Mouse (Mus musculus) layer of hippocampus, postnatal 25 days (tissue): ENCODE measurements around the gene Rhou. TPM values are rescaled to one million over a fixed set of nuclear protein-coding genes. Genes with fewer than 3 reads are reported as not detected.
"Not testable (repeated sequence)": the region's sequence is repeated elsewhere in the genome, so short reads cannot be mapped to it uniquely, and the experiment has no call there.

Source experiments
- DNase-seq, 2 experiments: peaks; one replicate each; pipeline ENCODE4 v3.0.0; 2022; ENCODE audit warnings: mixed read lengths in 2 of 2, low spot score in 1 of 2; ENCODE audit errors: extremely low spot score in 1 of 2
- total RNA-seq, 2 experiments: library from RNA; stranded (reverse); gene quantifications; 2 replicates each; pipeline ENCODE4 v1.2.3; 2021

Rhou gene
- total RNA-seq, result 10 to 100 TPM; 36.3 to 44.0 TPM

DNA sequence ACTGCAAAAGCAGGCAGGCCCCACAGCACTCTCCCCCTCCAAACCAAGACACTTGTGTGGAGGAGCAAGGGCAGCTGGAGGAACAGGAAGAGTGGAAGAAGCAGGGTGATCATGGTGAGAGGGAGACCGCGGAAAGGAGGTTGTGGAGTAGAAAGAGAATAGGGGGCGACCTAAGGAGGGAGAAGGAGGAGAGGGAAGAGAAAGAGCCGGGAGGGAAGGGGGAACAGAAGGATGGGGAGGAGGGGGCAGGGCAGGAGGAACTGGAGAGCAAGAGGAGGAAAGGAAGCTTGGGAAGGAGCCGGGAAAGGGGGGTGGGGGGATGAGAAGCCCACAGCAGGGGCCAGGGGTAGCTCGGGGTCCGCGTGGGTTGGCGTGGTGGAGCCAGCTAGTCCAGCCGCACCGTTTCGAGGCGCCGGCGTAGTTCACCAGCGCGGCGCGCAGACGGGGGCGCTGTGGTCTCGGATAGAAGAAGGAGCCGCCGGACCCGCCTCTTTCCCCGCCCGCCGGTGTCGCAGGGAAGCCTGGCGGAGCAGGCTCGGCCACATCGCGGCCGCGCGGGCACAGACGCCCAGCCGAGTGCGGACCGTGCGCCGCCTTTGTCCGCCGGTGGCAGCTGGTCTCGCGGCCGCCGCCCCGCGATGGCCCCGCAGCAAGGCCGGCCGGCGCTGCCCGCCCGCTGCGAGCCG lies at the start of gene Rhou:
Gene Rhou (plus strand): TSS at position 622 of the 686 bp plus-strand sequence.
- peak; percentile 85 to 92 for DNase-seq

DNA sequence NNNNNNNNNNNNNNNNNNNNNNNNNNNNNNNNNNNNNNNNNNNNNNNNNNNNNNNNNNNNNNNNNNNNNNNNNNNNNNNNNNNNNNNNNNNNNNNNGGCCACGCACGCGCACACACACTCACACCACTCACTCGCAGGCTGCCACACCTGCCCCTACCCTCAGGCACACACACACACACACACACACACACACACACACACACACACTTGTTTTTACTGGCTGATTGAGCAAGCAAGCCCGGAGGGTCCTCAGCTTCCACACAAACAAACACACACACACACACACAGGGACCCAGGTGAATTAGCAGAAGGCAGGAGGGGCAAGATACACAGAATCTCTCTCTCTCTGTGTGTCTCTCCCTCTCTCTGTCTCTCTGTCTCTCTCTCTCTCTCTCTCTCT lies 41.1 kb upstream of the Rhou start:
- not testable (repeated sequence) for DNase-seq

DNA sequence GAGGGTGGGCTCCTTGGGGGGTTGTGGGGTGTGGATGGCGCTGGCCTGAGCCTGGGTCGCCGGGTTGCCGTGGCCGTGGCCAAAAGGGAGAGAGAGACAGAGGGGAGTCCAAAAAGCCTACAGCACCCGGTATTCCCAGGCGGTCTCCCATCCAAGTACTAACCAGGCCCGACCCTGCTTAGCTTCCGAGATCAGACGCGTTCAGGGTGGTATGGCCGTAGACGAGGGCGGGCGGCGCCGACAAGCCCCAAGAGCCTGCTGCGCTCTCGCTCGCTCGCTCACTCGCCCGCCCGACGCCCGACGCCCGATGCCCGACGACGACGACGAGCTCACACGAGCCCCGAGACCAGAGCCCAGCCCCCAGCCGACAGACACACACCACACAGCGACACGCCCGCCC lies 30.2 kb upstream of the Rhou start:
- DNase-seq, result not testable (repeated sequence)

DNA sequence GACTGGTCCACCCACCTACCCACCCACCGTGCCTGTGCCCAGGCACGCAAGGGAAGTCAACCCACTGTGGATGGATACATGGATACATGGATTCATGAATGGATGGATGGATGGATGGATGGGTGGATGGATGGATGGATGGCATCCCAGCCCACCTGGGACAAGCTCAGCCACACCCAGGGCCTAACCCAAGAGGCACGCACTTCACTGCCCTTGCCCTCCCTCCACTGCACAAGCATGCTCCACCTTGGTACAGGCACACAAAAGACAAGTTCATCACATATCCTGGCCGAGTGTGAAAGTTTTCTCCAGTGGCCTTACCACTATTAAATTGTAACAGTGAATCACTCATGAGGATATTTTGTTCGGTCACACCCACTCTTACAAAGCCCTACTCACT lies 29.5 kb upstream of the Rhou start:
- no peak for DNase-seq

DNA sequence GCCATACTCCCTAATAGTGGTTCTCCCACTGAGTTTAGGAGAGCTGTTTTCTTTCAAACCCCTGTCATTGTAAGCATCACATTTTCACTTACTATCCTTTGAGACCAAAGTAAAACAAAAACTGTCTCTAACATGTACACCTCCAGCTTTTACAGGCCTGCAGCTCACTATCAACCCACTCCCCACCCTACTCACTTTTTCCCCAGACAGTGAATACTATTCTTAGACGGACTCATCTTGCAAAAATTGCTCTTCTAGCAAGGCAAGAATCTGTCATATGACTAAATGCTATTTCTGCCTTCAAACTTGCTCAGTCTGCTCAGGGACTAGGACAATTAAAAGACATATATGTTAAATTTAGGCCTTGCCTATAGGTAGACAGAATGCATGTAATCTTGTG lies 29.0 kb upstream of the Rhou start:
- DNase-seq, result no peak

DNA sequence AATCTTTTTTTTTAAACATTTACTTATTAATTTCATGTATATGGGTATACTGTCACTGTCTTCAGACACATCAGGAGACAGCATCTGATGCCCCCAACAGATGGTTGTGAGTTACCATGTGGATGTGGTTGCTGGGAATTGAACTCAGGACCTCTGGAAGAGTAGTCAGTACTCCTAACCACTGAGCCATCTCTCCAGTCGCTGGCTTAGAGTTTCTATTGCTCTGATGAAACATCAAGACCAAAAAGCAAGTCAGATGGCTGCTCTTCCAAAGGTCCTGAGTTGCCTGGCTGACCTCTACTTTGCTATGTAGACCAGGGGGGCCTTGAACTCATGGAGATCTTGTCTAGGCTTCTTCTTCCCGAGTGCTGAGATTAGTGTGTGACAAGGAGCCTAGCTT lies 28.0 kb upstream of the Rhou start:
- no peak for DNase-seq

DNA sequence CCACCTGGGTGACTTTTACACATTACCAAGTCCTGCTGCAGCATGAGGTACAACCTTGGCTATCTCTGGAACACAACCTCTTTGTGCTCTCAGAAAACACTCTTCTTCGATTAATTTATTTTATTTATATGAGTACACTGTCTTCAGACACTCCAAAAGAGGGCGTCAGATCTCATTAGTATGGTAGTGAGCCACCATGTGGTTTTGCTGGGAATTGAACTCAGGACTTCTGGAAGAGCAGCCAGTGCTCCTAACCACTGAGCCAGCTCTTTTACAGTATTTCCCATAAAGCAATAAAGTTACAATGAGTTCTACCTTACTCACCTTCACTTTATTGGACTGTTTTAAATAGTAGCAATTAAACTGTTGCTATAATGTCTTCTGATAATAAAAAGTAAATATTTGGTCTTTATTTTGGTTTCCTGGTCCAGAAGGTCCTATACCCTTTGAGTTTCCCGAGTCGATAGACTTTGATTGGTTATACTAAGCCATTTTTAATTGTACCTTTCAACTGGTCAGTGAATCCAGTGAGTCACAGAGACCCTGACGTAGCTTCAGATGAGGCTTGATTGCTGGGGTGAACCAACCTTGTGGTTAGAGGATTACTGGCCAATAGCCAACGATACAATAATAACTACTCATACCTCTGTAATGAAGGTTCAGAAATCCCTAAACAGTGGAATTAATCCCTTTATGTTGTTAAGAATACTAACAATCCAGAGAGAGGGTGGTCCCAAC lies 26.1 kb upstream of the Rhou start:
- no peak for DNase-seq

DNA sequence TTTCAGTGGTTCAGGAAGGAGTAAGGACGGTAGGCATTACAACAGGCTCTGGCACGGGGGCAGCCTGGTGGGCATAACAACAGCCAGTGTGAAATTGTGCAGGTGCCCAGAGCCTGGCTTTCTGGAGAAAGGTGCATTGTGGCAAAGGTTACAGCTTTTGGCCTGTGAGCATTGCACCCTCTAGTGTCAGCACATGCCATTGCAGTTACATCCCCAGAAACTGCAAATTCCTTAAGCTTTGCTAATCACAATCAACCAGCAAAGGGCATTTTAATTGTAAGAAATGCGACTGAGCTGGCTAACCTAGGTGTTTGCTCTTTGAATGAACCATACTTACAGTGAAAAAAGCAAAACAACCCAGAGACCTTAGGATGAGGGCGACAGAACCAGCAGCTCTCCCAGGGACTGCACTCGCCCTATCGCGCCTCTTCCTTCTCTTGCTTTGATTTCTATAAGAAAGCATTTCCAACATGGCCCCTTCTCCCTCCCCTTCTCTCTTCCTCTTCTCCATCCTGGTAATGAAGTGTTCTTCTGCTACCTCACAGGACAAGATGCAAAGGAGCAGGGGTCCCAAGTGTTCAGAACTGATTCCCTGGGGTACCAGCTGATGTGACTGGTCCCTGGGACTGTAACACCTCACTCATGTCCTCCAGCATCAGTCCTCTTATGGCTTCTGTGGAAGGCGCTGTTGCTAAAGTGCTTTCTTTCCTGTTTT lies 25.3 kb upstream of the Rhou start:
- peak in 1 of 2 experiments; percentile 42 for DNase-seq

DNA sequence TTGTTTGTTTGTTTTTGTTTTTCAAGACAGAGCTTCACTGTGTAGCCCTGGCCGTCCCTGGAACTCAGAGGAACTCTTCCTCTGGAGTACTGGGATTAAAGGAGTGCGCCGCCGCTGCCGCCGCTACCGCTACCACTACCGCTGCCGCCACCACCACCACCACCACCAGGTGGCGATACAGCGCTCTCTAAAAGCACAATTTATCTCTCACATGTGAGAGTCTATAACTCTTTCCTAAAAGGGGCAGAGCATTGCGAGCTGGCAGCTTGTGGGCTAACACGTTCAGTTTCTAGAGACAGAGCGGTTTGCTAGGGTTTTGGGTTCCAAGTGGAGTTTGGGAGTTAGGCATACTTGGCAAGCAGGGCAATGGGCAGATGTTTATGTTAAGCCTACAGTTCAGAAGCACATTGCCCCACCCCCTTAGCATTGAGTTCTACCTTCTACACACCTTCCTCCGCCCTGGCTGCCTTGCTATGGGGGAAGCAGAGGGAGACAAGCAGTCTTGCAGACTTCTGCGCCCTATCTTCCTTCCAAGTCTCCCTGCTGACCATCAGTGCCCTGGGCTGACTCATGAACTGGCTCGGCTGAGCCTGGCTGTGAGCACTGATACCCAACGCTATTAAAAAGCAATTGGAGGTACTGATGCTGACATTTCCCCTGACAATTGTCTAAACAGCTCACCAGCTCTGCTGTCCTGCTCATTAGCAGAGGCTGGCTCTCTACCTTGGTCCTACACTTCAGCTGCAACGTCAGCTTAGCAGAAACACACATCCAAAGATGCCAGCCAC lies 24.6 kb upstream of the Rhou start:
- peak; percentile 66 to 86 for DNase-seq

DNA sequence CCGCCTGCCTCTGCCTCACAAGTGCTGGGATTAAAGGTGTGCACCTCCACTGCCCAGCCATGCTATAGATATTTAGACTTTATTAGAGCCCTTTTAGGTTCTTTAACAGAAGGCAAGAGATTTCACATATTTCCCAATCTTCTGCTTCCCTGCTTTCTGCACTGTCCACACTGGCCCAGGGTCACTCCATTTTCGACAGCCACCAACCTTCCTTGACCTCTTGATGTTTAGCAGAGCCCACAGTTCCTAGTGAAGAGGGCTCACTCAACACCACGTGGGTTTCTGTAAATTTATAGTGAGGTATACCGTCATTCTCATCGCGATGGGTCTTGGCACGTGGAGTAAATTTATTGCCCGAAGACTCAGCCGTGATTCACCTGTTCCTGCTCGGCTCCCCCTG lies 23.7 kb upstream of the Rhou start:
- DNase-seq, result no peak

DNA sequence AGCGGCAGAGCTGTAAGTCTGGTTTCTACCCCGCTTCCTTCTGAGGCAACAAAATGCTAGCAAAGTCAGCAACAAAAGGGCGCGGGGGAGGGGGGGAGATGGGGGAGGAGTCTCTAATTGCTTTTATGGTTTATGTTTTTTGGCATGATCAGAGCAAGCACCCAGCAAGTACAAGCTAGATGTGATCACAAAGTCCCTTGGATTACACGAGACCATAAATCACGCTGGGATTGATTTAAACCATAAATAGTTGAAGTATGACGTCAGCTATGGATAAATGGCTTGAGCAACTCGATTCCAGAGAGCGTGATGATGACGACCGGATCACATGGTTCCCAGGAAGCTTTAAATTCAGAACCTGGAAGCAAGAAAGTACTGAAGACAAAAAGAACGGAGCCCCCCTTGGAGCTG lies 22.9 kb upstream of the Rhou start:
- DNase-seq, result no peak

DNA sequence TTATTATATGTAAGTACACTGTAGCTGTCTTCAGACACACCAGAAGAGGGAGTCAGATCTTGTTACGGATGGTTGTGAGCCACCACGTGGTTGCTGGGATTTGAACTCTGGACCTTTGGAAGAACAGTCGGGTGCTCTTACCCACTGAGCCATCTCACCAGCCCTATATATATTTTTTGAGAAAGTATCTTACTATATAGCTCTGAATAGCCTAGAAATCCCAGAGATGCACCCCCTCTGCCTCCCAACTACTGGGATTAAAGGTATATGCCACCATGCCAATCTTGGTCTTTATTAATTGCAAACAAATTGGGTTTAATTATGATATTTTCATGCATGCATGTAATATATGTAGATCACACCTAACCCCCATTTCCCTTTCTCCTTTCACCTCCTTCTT lies 22.0 kb upstream of the Rhou start:
- DNase-seq, result not testable (repeated sequence)

DNA sequence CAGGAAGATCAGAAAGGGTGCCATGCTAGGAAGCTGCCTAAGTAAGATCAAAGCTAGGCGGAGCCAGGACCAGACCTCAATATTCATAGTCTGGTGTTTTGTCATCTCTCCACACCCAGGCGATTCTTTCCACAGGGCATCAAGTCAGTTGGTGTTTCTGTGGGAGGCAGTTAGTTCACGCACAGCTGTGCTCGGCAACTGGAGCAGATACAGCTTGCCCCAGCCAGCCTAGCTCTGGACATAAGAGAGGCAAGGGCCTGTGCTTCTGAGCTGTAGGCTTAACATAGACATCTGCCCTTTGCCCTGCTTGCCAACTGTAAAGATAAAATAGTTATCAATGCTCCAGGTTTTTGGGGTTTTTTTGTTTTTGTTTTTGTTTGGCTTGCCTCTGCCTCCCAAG lies 21.5 kb upstream of the Rhou start:
- DNase-seq, result no peak

DNA sequence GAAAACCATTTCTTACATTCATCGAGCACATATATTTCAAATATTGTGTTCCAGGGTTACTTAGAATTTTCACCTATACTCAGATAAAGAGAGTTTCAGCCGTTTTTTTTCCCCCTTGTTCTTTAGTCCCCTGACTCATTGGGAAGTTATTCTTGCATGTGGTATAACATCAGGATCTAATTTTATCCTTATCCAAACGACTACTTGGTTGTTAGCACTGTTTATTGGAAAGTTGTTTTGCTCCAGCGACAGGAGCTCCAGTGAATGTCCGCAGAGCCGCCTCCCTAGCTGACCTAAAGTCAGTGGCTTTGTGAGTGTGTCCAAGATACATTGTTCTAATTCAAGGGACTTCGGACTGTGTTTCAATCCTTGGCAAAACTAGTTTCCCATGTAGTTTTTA lies 19.9 kb upstream of the Rhou start:
- no peak for DNase-seq

DNA sequence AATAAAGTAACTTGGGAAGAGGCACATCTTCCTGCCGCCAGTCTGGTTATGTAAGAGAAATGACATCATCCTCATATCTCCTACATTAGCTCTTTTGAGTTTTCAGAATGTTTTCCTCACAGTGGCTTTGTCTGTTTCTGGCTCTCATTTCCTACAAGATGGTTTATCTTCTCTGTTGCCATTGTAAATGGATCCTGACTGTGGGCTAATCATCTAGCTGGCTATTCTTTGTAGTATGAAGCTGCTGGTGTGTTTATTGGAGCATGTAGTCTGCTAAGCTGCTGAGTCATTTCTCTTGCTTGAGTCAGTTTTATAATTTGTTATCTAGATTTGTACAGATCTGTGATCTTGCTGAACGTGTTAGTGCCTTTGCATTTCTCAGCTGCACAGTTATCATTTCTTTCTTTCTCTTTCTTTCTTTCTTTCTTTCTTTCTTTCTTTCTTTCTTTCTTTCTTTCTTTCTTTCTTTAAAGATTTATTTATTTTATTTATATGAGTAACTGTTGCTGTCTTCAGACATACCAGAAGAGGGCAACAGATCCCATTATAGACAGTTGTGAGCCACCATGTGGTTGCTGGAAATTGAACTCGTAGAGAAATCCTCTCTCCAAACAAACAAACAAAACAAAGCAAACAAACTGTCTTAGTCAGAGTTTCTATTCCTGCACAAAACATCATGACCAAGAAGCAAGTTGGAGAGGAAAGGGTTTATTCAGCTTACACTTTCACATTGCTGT lies 19.2 kb upstream of the Rhou start:
- DNase-seq, result no peak

DNA sequence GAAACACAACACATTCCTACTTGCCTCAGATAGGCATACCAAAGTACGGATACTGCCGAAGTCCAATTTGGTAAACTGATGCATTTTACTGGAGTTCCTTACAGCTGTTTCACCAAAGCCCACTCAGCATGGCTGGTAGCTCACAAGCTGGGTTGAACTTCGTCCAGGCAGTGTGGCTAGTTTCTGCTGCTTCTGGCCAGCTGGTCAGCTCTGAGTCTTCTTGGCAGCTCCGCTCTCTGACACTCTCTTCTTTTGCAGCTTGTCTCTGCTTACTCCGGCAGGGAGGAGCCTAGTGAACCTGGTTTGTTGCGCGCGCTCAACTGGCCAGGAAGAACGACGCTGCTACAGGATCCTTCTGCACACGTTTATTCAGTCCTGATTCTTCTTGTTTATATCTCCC lies 18.1 kb upstream of the Rhou start:
- DNase-seq, result no peak

DNA sequence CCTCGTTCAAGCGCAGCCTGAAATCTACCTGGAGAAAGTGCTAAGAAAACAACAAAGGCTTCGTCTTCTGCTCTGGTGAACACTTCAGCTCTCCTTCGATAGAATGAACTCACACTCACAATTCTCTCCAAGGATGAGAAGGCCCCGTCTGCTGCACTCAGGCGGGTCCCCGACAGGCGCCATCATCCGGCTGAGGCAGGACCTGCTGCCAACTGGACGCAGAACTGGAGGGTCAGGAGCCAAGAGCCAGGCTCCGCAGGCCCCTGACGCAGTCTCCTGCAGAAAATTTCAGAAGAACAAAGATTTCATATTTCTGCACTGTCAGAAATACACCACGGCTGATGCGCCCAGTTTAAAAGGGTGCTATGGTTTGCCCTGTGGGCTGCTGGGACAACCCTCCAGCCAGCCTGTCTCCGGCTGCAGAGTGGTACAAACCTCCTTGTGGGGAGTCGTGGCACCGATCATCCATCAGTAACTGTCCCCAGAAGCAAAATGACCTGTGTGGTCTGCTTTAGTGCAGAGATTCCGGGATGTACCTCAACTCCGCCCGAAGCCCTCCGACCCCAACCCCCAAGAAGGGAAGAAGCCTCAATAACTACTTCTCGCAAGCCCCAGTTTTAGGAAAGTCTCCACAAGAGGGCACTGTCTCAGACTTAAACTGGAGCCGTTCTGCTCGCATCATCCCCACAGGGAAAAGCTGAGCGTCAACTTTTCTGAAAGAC lies 10.2 kb upstream of the Rhou start:
- DNase-seq, result peak; percentile 36 to 57

DNA sequence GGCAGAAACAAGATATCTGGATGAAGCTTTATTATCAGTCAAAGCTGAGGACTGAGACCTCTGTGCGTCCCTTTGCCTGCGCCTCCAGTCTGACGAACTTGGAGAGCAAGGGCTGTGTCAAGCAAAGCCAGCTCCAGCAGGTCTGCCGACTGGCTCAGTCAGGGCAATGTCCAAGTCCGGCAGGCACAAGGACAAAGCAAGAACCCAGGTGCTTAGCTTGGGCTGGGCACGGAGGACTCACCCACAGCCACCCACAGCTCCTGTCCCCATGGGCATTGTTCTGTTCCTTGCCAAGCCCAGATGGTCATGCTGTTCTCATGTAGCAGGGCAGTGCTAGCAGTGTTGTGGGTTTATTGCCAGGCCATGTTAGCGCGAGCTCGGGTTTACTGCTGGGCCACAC lies 8.5 kb upstream of the Rhou start:
- DNase-seq, result no peak
